Mouse (Mus musculus) urinary bladder, adult 18-20 months (tissue): ENCODE measurements around the gene Tulp1.
"Not testable (repeated sequence)": the region's sequence is repeated elsewhere in the genome, so short reads cannot be mapped to it uniquely, and the experiment has no call there.

Experiments used
- DNase-seq, 2 experiments: peaks; one replicate each; pipeline ENCODE4 v3.0.0; 2022; ENCODE audit warnings: low spot score in 2 of 2, mixed read lengths in 2 of 2

Tulp1 gene

DNA sequence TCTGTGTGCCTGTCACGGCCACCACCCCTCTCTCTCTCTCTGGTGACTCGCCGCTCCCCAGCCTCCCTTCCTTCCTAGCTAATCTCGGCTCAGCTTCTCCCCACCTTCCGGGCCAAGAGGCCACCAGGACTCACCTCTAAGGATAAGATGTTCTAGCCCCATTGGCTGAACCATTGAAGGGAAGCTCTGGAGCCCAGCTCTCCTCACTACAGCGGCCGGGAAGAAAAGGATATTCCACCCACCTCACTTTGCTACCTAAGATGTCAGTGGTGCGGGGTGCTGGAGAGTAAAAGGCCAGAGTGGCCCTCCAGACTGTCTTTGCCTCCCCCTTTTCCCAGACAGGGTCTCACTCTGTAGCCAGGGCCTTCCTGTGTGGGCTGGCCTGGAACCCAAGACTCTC, at the start of gene Tulp1:
Gene Tulp1 (minus strand): TSS at position 101 of the 400 bp plus-strand sequence.
- DNase-seq, result no peak

DNA sequence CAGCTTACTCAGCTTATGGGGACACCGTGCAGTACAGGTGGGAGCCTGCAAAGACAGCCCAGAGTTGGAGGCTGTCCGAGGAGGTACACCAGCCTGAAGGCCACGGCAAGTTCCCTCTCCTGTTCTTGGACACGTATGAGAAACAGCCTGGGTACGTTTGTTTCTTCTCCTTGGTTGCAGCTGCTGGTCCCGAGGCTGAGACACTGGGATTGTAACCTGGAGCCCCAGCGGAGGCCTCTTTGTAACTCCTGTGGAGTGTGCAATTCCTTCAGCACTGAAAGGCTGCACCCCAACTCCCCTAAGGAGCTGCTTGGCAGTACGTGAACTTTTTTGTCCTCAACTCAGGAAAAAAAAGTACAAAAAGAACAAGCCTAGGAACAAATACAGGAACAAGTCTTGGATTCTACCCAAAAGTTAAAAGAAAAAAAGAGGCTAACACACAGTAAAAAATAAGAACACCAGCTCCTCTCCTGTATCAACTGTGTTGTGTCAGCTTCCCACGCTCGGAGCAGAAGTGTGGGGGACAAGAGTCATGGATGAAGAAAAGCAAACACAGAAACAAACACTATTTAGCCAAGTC, 46.4 kb upstream of the Tulp1 start:
- no peak for DNase-seq

DNA sequence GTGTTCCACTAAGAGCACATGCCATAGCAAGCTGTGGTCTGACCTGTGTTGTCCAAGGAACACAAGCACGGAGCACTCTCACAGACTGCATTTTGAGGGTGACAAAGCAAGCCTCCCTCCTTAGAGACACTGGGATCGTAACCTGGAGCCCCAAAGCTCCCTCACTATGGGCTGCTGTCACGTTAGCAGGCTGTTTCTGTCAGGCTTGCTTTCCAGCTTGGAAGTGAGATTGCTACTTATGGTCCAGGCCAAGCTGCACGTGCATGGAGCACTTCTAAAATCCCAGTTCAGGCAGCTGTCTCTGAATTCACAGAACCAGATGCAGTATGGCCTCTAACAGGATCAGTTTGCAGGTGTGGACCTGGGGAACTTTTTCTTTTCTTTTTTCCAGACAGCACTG, 45.7 kb upstream of the Tulp1 start:
- DNase-seq, result no peak

DNA sequence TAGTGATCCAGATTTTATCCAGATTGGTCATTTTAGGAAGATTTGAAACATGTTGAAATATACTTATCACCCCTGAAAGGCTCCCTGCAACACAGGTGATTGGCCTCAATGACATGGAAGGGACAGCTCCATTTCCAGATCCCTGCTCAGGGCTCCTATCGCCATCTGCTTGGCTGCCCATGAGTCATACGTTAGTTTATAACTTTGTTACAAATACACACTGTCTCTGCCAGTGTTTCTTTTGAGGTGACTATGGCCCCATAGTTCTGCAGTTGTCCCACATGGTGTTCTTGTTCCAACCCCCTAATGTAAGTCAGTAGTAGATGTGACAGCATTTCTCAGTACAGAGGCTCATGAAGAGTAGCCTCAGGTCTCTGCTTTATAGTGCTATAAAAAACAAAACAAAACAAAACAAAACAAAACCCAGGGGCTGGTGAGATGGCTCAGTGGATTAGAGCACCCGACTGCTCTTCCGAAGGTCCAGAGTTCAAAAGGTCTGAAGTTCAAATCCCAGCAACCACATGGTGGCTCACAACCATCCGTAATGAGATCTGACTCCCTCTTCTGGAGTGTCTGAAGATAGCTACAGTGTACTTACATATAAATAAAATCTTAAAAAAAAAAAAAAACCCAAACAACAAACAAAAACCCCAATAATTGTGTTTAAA, 43.4 kb upstream of the Tulp1 start:
- DNase-seq, result no peak

DNA sequence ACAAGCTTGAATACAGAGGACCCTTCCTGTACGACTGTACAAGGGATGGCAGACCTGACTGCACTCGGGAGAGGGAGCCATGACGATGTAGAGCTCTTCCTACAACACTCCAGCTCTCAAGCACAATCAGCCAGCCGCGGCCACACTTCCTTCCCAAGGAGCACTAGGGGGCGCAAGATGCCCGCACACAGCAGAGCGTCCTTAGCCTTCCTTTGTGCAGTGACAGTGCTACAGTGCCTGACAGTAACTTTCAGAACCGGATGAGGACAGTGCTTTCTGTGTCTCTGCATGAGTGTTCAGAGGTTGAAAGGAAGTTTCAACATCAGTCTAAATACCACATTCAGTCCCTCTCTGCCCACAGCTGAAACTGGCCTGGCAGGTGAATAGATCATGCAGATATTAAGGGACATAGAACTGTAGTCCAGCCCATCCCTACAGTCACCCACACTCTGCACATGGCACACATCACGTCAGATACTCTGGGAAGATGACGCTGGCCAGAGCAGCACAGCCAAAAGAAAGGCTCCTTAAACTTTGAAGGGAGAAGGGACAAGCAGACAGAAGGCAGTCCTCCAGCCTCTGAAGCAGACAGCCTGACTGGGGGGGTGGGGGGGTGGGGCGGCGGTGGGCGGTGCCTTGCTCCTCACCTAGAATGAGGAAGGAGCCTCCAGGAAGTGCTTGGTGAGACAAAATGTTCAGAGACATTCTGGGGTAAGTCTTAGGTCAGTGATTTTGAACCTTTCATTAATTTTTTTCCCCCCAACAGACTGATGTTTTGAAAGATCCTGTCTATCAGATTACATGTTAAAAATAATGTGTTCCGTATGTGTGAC, 42.6 kb upstream of the Tulp1 start:
- peak; percentile 65 to 73 for DNase-seq

DNA sequence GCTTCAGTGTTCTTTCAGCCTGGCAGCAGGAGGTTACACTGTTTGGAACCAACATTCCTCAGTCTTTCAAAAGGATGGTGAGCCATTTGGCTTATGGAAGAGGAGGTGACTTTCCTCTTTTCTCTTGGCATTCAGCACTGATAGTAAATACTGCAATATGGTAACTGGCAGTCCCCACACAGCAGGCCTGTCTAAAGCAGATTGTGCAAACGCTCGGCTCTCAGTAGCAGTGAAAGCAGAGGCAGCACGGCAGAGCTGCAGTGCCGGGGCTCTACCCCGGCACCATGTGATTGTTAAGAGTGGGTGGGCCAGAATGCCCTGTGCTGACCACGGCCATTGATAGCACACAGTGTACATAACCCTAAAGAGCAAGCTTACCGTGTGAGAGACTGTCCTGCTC, 41.4 kb upstream of the Tulp1 start:
- DNase-seq, result no peak

DNA sequence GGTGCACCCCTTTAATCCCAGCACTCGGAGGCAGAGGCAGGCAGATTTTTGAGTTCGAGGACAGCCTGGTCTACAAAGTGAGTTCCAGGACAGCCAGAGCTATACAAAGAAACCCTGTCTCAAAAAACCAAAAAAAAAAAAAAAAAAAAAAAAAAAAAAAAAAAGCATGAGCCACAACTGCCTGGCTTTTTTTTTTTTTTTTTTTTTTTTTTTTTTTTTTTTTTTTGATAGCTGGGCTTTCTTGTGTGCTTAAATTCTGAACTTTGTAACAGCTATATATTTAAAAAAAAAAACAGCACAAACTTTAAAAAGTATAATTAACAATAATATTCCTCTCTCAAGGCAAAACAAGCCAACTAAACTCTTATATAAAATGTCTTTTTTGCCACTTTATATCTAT, 39.7 kb upstream of the Tulp1 start:
- not testable (repeated sequence) for DNase-seq

GRCm38 (mm10) chr17:28404301-28404700, 39.3 kb upstream of the Tulp1 start:
- no peak for DNase-seq

DNA sequence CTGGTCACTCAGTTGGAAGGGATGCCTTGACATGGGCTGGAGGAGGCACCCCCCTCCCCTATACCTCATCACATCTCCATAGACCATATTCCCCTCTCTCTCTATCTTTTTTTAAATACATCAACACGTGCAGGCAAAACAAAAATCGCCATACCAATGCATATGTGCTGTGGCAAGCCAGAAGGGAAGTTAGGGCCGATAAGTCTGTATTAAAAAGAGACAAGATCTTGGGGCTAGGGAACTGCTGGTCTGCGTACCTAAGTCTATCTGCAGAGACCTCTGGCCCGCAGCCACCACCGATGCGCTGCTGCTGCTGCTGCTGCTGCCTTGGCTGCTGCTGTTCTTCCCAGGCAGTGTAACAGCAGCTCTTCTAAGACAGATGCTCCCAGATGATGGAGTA, 30.0 kb upstream of the Tulp1 start:
- no peak for DNase-seq

DNA sequence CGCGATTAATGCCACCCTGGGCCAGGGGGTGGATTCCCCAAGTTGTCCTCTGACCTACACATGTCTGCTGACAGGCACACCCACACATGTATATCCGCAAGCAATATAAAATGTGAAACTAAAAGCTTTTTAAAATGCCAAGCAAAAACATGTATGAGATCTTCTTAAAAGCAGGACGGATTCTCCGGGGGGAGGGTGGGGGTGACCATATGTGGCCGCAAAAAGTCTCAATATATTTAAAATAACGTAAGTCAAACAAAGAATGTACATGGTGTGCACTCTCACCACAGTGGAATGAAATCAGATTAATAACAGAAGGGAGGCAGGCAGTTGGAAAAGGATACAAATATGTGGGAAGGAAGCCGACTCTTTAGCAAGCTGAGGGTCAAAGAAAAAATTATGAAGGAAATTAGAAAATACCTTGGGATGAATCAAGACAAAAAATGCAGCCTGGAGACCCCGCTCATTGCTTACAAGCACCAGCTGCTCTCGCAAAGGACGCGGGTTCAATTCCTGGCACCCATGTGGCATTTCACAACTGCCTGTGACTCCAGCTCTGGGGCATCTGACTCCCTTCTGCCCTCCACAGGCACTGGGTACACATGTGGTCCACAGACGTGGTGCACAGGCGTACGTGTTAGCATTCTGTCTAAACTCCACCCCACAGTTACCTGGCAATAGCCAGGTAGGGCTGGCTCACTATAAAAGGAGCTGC, 29.2 kb upstream of the Tulp1 start:
- no peak for DNase-seq

- no peak for DNase-seq
Measured at GRCm38 (mm10) chr17:28391568-28392432, 26.8 kb upstream of the Tulp1 start.

GRCm38 (mm10) chr17:28388534-28388933, 23.5 kb upstream of the Tulp1 start:
- no peak for DNase-seq

- peak; percentile 62 to 83 for DNase-seq
Measured at GRCm38 (mm10) chr17:28386150-28386905, 21.3 kb upstream of the Tulp1 start.

- no peak for DNase-seq
Measured at GRCm38 (mm10) chr17:28384298-28384697, 19.3 kb upstream of the Tulp1 start.

DNA sequence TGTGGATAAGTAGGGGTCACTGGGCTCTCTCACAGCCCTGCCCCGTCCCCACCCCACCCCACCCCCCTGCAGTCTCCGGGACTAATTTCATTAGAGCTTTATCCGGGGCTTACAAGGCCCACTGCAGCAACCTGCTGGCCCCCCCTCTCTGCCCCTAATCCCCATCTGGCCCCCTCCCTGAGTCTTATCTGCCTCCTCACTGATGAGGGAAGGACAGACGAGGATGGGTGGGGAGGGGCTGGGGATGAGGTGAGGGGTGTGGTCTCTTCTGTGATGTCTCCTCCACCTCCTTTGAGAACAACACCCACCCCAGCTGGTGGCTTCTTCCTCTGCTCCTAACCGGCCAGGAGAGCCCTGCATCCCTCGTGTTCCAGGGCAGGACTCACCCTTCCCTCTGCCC, 15.2 kb upstream of the Tulp1 start:
- DNase-seq, result no peak

DNA sequence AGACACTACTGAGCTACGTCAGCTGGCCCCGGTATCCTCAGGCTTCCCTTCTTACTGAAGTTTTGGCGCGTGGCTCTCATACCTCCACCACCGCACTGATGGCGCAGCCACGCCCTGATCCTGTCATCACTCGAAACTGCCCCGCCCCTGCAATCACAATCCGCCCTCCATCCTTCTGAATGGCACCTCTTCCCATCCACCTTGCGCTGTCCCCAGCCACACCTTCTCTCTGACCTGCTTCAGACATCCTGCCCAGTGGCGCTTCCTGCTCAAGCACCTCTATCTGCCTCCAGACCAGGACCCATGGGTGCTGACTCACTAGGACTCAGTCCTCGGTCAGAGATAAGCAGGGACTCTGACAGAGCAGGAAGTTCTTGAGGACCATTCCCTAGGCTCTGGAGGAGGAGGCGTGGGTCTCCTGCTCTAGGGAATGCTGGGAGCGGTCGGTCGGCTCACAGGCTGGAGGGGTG, 10.6 kb upstream of the Tulp1 start:
- no peak for DNase-seq

GRCm38 (mm10) chr17:28374494-28374893, 9.5 kb upstream of the Tulp1 start:
- DNase-seq, result no peak

DNA sequence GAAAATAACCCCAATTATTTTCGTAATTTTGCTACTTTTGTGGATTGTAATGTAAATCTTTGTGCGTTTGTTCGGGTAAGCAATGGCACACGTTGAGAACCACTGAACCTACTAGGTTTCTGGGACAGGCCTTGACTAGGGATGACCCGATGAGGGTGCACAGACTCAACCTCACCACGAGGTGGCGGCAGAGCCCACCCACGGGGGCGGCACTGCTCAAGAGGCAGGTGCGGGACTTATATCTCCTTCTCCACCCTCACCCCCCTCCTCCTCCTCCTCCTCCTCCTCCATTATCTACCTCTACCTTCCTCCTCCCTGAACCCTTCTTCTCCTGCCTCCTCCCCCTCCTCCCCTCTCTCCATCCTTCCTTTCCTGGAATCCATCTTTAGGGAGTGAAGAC, 8.8 kb upstream of the Tulp1 start:
- no peak for DNase-seq

GRCm38 (mm10) chr17:28371941-28372340, 6.9 kb upstream of the Tulp1 start:
- DNase-seq, result no peak

DNA sequence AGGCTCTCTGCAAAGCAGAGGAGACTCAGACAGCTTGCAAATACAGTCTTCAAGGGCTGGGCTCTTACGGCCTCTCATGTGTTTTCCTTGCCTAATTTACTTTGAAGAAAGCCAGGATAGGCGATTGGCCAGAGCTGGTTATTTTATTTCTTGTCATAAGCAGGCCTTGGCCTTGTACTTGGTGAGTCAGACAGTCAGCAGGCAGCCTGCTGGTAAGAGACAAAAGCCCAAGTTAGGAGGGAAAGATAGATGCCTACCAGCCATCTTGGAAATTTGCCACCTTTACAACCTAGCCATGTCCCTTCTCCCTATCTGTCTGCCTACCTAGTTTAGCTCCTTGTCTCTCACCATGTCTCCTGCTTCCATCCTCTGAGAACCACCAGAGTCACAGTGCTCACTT, 6.3 kb upstream of the Tulp1 start:
- no peak for DNase-seq
